32 mouse cellular contexts compared by ENCODE assay signal in the genomic region with DNA sequence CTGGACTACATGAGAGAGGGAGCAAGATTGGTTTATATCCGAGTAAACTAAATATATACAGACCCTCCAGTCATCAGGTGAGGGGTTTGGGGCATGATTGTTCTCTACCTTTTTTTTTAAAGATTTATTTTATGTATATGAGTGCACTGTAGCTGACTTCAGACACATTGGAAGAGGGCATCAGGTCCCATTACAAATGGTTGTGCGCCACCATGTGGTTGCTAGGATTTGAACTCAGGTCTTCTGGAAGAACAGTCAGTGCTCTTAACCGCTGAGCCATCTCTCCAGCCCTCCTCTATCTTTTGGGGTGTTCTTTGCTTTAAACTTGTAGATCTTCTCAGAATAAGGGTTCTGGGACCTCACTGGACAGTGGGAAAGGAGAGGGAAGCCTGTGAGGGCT. TPM values are rescaled to one million over a fixed set of nuclear protein-coding genes. Genes with fewer than 3 reads are reported as not detected.
A peak's percentile ranks its signal among the peaks of the same experiment; 100 is the strongest.
DNase-seq lines count a peak whose midpoint lies in the region; ATAC-seq and TF ChIP-seq lines count a peak whose summit lies in the region.
"Had no signal": no experiment of that assay in that cellular context is flagged by ENCODE, and none has a peak within 500 bp of the region (broad histone marks: within the 10 kb centered on the region; RNA-seq: fewer than 3 reads in every experiment).

No protein-coding gene starts in this region.

- no peak for ATAC-seq in CD4-positive, CD25-positive, alpha-beta regulatory T cell, adult 4 months
- ATAC-seq in liver, embryonic 14.5 days (ENCODE audit: insufficient read depth) = no peak
- ATAC-seq: hindbrain, embryonic 16.5 days; intestine, embryonic 15.5 days; midbrain, embryonic 13.5 days had no signal

- H3K9ac ChIP-seq in liver, embryonic 14.5 days (replicated peaks) = no peak overlapping the region
- H3K9ac ChIP-seq: embryonic facial prominence, embryonic 13.5 days; forebrain, embryonic 12.5 days; heart, embryonic 15.5 days; intestine, embryonic 15.5 days; limb, embryonic 13.5 days; liver, embryonic 13.5 days; lung, embryonic 15.5 days; midbrain, embryonic 13.5 days; neural tube, embryonic 13.5 days had no signal

- H3K4me2 ChIP-seq in liver, embryonic 14.5 days (ENCODE audit: low read depth) = no peak overlapping the region
- H3K4me2 ChIP-seq: embryonic facial prominence, embryonic 13.5 days; forebrain, embryonic 12.5 days; heart, embryonic 15.5 days; intestine, embryonic 15.5 days; limb, embryonic 13.5 days; liver, embryonic 13.5 days; lung, embryonic 15.5 days; midbrain, embryonic 13.5 days; neural tube, embryonic 13.5 days had no signal

- TF ChIP-seq EP300 in liver, embryonic 14.5 days (IDR thresholded peaks at IDR 0.05; ENCODE audit: low read depth) = no peak

- no peak overlapping the region for H3K27ac ChIP-seq in liver, embryonic 14.5 days
- H3K27ac ChIP-seq: embryonic facial prominence, embryonic 13.5 days; forebrain, embryonic 12.5 days; heart, embryonic 10.5 days; heart, embryonic 15.5 days; intestine, embryonic 15.5 days; limb, embryonic 13.5 days; liver, embryonic 13.5 days; lung, embryonic 15.5 days; macrophage; midbrain, embryonic 13.5 days; neural tube, embryonic 13.5 days had no signal

- DNase-seq in CD4-positive, CD25-positive, alpha-beta regulatory T cell, adult 2 months (ENCODE audit: low read depth, low spot score) = peak; percentile 54
- no peak for DNase-seq in liver, embryonic 14.5 days (ENCODE audit: low read depth in 3 of 3, low spot score in 3 of 3)
- DNase-seq in liver (no peak), A20 (ENCODE audit: low read depth, low spot score) (peak; percentile 54)
- peak; percentile 45 for DNase-seq in splenic B cell, adult 2 months (ENCODE audit: low read depth, low spot score)
- DNase-seq in embryo, embryonic 9.5 days (ENCODE audit: extremely low spot score) = no peak
- DNase-seq in urinary bladder, adult 2 months (ENCODE audit: low spot score) = no peak
- DNase-seq: adrenal gland, postnatal 14 days; cerebellum, adult 11 months; cerebellum, adult 9-10 months; cerebellum, postnatal 36 days; embryo, embryonic 11 days; gastrocnemius, postnatal 14 days; heart, adult 11 months; kidney, postnatal 25 days; liver, embryonic 13.5 days; right cerebral cortex, postnatal 14 days; thymus, adult 18-20 months; thymus, postnatal 25 days had no signal

- 57% methylated on average over 3 of the region's 3 CpGs for WGBS in liver, embryonic 14.5 days (ENCODE audit: insufficient replicate concordance)

- no peaks in the 10 kb centered on the region for H3K36me3 ChIP-seq in liver, embryonic 14.5 days (replicated peaks; ENCODE audit: control insufficient read depth, insufficient read depth, low read depth)
- H3K36me3 ChIP-seq in splenic B cell, adult 2 months (ENCODE audit: control insufficient read depth, insufficient read depth, low read length, poor library complexity, severe bottlenecking) = no peaks in the 10 kb centered on the region
- H3K36me3 ChIP-seq: forebrain, embryonic 12.5 days; heart, embryonic 15.5 days; intestine, embryonic 15.5 days; lung, embryonic 15.5 days had no signal

- TF ChIP-seq CTCF in liver, embryonic 14.5 days (IDR thresholded peaks at IDR 0.05; ENCODE audit: low read depth) = peak; percentile 36

- no peaks in the 10 kb centered on the region for H3K9me3 ChIP-seq in liver, embryonic 14.5 days (ENCODE audit: control insufficient read depth, low read length)
- H3K9me3 ChIP-seq: embryonic facial prominence, embryonic 13.5 days; forebrain, embryonic 12.5 days; G1E; heart, embryonic 10.5 days; heart, embryonic 15.5 days; intestine, embryonic 15.5 days; limb, embryonic 13.5 days; liver, embryonic 13.5 days; lung, embryonic 15.5 days; midbrain, embryonic 13.5 days; neural tube, embryonic 13.5 days had no signal

- H3K4me3 ChIP-seq in liver, embryonic 14.5 days (ENCODE audit: insufficient read depth in 1 of 2, low read depth in 2 of 2, low read length in 2 of 2) = no peak overlapping the region
- H3K4me3 ChIP-seq: embryonic facial prominence, embryonic 13.5 days; forebrain, embryonic 12.5 days; heart, embryonic 10.5 days; heart, embryonic 15.5 days; intestine, embryonic 15.5 days; limb, embryonic 13.5 days; liver, embryonic 13.5 days; lung, embryonic 15.5 days; midbrain, embryonic 13.5 days; neural tube, embryonic 13.5 days had no signal

- peaks cover 5% of the 10 kb centered on the region; the same call in 1 of the 2 replicates for H3K27me3 ChIP-seq in liver, embryonic 14.5 days (ENCODE audit: control insufficient read depth, insufficient read depth, low read length)
- no peaks in the 10 kb centered on the region for H3K27me3 ChIP-seq in splenic B cell, adult 2 months (ENCODE audit: control insufficient read depth, insufficient read depth, low read length, poor library complexity, severe bottlenecking)
- H3K27me3 ChIP-seq: embryonic facial prominence, embryonic 13.5 days; heart, embryonic 15.5 days; intestine, embryonic 15.5 days; limb, embryonic 13.5 days; lung, embryonic 15.5 days; midbrain, embryonic 13.5 days; neural tube, embryonic 13.5 days had no signal

- H3K4me1 ChIP-seq in liver, embryonic 14.5 days (replicated peaks; ENCODE audit: control insufficient read depth in 2 of 2, insufficient read depth in 2 of 2, low read length in 1 of 2) = peaks cover 16 to 18% of the 10 kb centered on the region in 2 experiments
- H3K4me1 ChIP-seq: forebrain, embryonic 12.5 days; heart, embryonic 15.5 days had no signal

RNA-seq across cellular contexts. Expression of gene Gpr4, which starts 7.7 kb away (rescaled TPM):
- polyA plus RNA-seq in CD4-positive, CD25-positive, alpha-beta regulatory T cell, adult 4 months (2017; shearing (Covaris generic)) = under 1 TPM in 1 of 2 experiments, not detected in 1; 0.11 TPM
- 0.35 and 0.53 TPM in 2 replicates for polyA plus RNA-seq in liver, embryonic 14.5 days (2012; rRNA removed)
- polyA plus RNA-seq in liver, embryonic 14.5 days (2014; fragmentation: Nextera tagmentation; extraction: Ambion mirVana) = 0.10 and 0.23 TPM in 2 replicates
- polyA plus RNA-seq in urinary bladder, adult 2 months (2012; rRNA removed) = 13.5 and 14.3 TPM in 2 replicates

RNA-seq across cellular contexts. Expression of gene Opa3, which starts 8.1 kb away (rescaled TPM):
- polyA plus RNA-seq in CD4-positive, CD25-positive, alpha-beta regulatory T cell, adult 4 months (2017; shearing (Covaris generic)) = 10 to 100 TPM; 15.2 to 24.0 TPM
- polyA plus RNA-seq in liver, embryonic 14.5 days (2012; rRNA removed) = 8.3 and 9.1 TPM in 2 replicates
- polyA plus RNA-seq in liver, embryonic 14.5 days (2014; fragmentation: Nextera tagmentation; extraction: Ambion mirVana) = 12.8 and 14.6 TPM in 2 replicates
- polyA plus RNA-seq in urinary bladder, adult 2 months (2012; rRNA removed) = 18.1 and 19.4 TPM in 2 replicates

RNA-seq across cellular contexts. Expression of gene Eml2, which starts 43.8 kb away (rescaled TPM):
- 10 to 100 TPM in 1 of 2 experiments, 1 to 10 TPM in 1; 10.0 to 30.1 TPM for polyA plus RNA-seq in CD4-positive, CD25-positive, alpha-beta regulatory T cell, adult 4 months (2017; shearing (Covaris generic))
- 6.1 and 7.3 TPM in 2 replicates for polyA plus RNA-seq in liver, embryonic 14.5 days (2012; rRNA removed)
- polyA plus RNA-seq in liver, embryonic 14.5 days (2014; fragmentation: Nextera tagmentation; extraction: Ambion mirVana) = 0.98 and 1.3 TPM in 2 replicates
- 58.3 and 61.8 TPM in 2 replicates for polyA plus RNA-seq in urinary bladder, adult 2 months (2012; rRNA removed)

RNA-seq across cellular contexts. Expression of gene Vasp, which starts 51.6 kb away (rescaled TPM):
- 100 to 1,000 TPM in 1 of 2 experiments, 10 to 100 TPM in 1; 52.3 to 109 TPM for polyA plus RNA-seq in CD4-positive, CD25-positive, alpha-beta regulatory T cell, adult 4 months (2017; shearing (Covaris generic))
- 35.3 and 39.9 TPM in 2 replicates for polyA plus RNA-seq in liver, embryonic 14.5 days (2012; rRNA removed)
- 25.5 and 31.0 TPM in 2 replicates for polyA plus RNA-seq in liver, embryonic 14.5 days (2014; fragmentation: Nextera tagmentation; extraction: Ambion mirVana)
- polyA plus RNA-seq in urinary bladder, adult 2 months (2012; rRNA removed) = 133 and 146 TPM in 2 replicates

RNA-seq across cellular contexts. Expression of gene Gipr, which starts 54.1 kb away (rescaled TPM):
- not detected for polyA plus RNA-seq in CD4-positive, CD25-positive, alpha-beta regulatory T cell, adult 4 months (2017; shearing (Covaris generic))
- 0.05 and 0.16 TPM in 2 replicates for polyA plus RNA-seq in liver, embryonic 14.5 days (2012; rRNA removed)
- 0.10 TPM in 1 of 2 replicates, not detected in the other for polyA plus RNA-seq in liver, embryonic 14.5 days (2014; fragmentation: Nextera tagmentation; extraction: Ambion mirVana)
- 0.09 and 0.28 TPM in 2 replicates for polyA plus RNA-seq in urinary bladder, adult 2 months (2012; rRNA removed)
- polyA plus RNA-seq: macrophage had no signal

Comparison
In these comparisons a context has a peak if more than half of its experiments do, and no peak if none do; other contexts are left out.
1. DNase-seq: peak in CD4-positive, CD25-positive, alpha-beta regulatory T cell, adult 2 months (single experiment), A20 (single experiment) and splenic B cell, adult 2 months (single experiment); none in liver, embryonic 14.5 days (0 of 3), liver (single experiment), embryo, embryonic 9.5 days (single experiment) and urinary bladder, adult 2 months (single experiment).